Mouse (Mus musculus): ENCODE measurements at regions not wholly inside any gene's neighbourhood (a gene's known extent, or its start where the extent isn't known, plus 50 kb on each side); places are given as distances from the start of the nearest gene placed in this dataset.

GRCm38 (mm10) chr11:66846043-66846775 lies 65.6 kb upstream of the Pirt start:
- in situ Hi-C loops (cut with MboI; ENCODE audit: low pct_unique_long_range_greater_than_20kb in 1 of 2, low sequenced_read_pairs in 2 of 2, unreplicated experiment in 1 of 2): no loop called here

Measured in mouse embryonic stem cell (cell line).